Mouse (Mus musculus): ENCODE data around the gene Entpd1.

Entpd1 gene

GRCm38 (mm10) chr19:40726614-40727013 lies 114.4 kb downstream of the Entpd1 start:
- no peak for DNase-seq

- no peak for DNase-seq
Observed at GRCm38 (mm10) chr19:40728213-40728612, 116.0 kb downstream of the Entpd1 start.

- peak; percentile 30 for DNase-seq
Observed at GRCm38 (mm10) chr19:40728732-40729420, 116.7 kb downstream of the Entpd1 start.

GRCm38 (mm10) chr19:40733409-40733808 lies 121.2 kb downstream of the Entpd1 start:
- DNase-seq = no peak

GRCm38 (mm10) chr19:40733849-40734248 lies 121.7 kb downstream of the Entpd1 start:
- no peak for DNase-seq

GRCm38 (mm10) chr19:40736680-40737512 lies 124.7 kb downstream of the Entpd1 start:
- DNase-seq = peak; percentile 71

- DNase-seq = no peak
Observed at GRCm38 (mm10) chr19:40737613-40738012, 125.4 kb downstream of the Entpd1 start.

- no peak for DNase-seq
Observed at GRCm38 (mm10) chr19:40738683-40739324, 126.6 kb downstream of the Entpd1 start.

- DNase-seq = no peak
Observed at GRCm38 (mm10) chr19:40746603-40747002, 134.4 kb downstream of the Entpd1 start.

GRCm38 (mm10) chr19:40748559-40748958 lies 136.4 kb downstream of the Entpd1 start, which contains the start of gene Cc2d2b:
Gene Cc2d2b, plus strand, starts transcription at chr19:40748753.
- no peak for DNase-seq

- peak; percentile 74 for DNase-seq
Observed at GRCm38 (mm10) chr19:40754311-40754710, 142.1 kb downstream of the Entpd1 start.

GRCm38 (mm10) chr19:40760071-40760470 lies 147.9 kb downstream of the Entpd1 start:
- no peak for DNase-seq

- peak; percentile 33 for DNase-seq
Observed at GRCm38 (mm10) chr19:40762023-40762759, 150.0 kb downstream of the Entpd1 start.

- DNase-seq = no peak
Observed at GRCm38 (mm10) chr19:40767189-40767588, 155.0 kb downstream of the Entpd1 start.

- DNase-seq = no peak
Observed at GRCm38 (mm10) chr19:40769341-40769770, 157.2 kb downstream of the Entpd1 start.

- no peak for DNase-seq
Observed at GRCm38 (mm10) chr19:40788004-40788714, 176.0 kb downstream of the Entpd1 start.

GRCm38 (mm10) chr19:40788715-40789084 lies 176.5 kb downstream of the Entpd1 start:
- no peak for DNase-seq
